Mouse (Mus musculus) forebrain, embryonic 11.5 days (tissue): ENCODE data around the gene Avl9. TPM values are rescaled to one million over a fixed set of nuclear protein-coding genes. Genes with fewer than 3 reads are reported as not detected.
A peak's percentile ranks its signal among the peaks of the same experiment; 100 is the strongest.

ENCODE experiments used
- ATAC-seq: fragments of 200-750 bp; cut with Nextera tagmentation; replicated peaks from 2 replicates; pipeline ENCODE4 v1.8.0; 2017; ENCODE audit warnings: moderate TSS enrichment; ENCODE audit not compliant: low FRiP score
- DNase-seq: peaks from one replicate; pipeline ENCODE4 v3.0.0-alpha.2; 2017; ENCODE audit warnings: low spot score
- H3K27ac ChIP-seq: fragments of 300-500 bp; sonication (generic); 2 replicates; pipeline ENCODE4 v1.5.1; 2014; ENCODE audit warnings: low read depth, low read length
- H3K27me3 ChIP-seq: fragments of 300-500 bp; sonication (generic); 2 replicates; pipeline ENCODE4 v1.6.1; 2014; ENCODE audit warnings: mild to moderate bottlenecking, low read length, mixed read lengths; ENCODE audit not compliant: control insufficient read depth, insufficient read depth
- H3K36me3 ChIP-seq: fragments of 300-500 bp; sonication (generic); 2 replicates; pipeline ENCODE4 v1.6.1; 2014; ENCODE audit warnings: mild to moderate bottlenecking, low read length, moderate library complexity, mixed read lengths; ENCODE audit not compliant: control insufficient read depth, insufficient read depth
- H3K4me1 ChIP-seq: fragments of 300-500 bp; sonication (generic); replicated peaks from 2 replicates; pipeline ENCODE4 v1.6.1; 2014; ENCODE audit warnings: low read length, mixed read lengths; ENCODE audit not compliant: control insufficient read depth, insufficient read depth
- H3K4me2 ChIP-seq: fragments of 300-500 bp; sonication (generic); 2 replicates; pipeline ENCODE4 v1.6.1; 2014; ENCODE audit warnings: low read depth, mild to moderate bottlenecking, low read length, moderate library complexity, mixed read lengths; ENCODE audit not compliant: severe bottlenecking
- H3K4me3 ChIP-seq: fragments of 300-500 bp; sonication (generic); 2 replicates; pipeline ENCODE4 v1.5.1; 2014; ENCODE audit warnings: low read depth, low read length
- H3K9ac ChIP-seq: fragments of 300-500 bp; sonication (generic); 2 replicates; pipeline ENCODE4 v1.6.1; 2014; ENCODE audit warnings: low read length
- H3K9me3 ChIP-seq: fragments of 300-500 bp; sonication (generic); 2 replicates; pipeline ENCODE4 v1.6.1; 2016; ENCODE audit warnings: low read length, mixed read lengths; ENCODE audit not compliant: control insufficient read depth
- WGBS: fragments of 180-500 bp; shearing (Covaris S2); extraction: QIAGEN DNeasy Blood & Tissue Kit; methylation state at CpG from one replicate; pipeline ENCODE4 v1.1.7; 2014; 5-methylcytosine and 5-hydroxymethylcytosine counted together
- polyA plus RNA-seq: library from polyadenylated mRNA; unstranded; fragments of >200 nt; fragmentation: Nextera tagmentation; extraction: Ambion mirVana; gene quantifications from 2 replicates; pipeline ENCODE4 v1.2.1, GENCODE M21; 2014

Gene Avl9
- polyA plus RNA-seq: 29.6 and 32.2 TPM in 2 replicates

DNA sequence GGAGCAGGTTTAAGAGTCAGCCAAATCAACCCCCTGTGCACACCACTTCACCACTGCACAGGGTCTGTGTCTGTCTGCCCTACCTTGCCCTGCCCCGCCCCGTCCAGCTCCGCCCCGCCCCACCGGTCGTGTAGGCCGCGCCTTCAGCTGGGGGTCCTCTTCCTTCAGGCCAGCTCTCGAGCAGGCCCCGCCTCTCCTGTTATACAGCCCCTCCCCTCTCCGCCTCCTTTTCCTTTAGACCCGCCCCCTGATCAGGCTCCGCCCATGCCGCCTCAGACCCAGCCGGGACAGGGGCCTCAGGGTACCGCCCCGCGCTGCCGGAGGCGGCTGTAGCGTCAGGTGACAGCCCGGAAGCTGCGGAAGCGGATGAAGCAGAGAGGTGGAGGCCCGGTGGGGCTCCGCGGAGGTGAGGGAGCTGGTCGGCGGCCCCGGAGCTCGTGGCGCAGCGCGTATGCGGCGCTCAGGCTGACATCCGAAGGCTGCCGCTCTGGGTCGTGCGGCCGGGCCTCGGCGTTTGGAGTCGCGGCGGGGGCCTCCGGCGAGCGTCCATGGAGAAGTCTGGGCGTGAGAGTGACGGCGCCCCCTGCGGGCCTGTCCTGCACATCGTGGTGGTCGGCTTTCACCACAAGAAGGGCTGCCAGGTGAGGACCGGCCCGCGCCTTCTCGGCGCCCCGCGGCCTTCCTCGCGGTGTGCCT lies at the start of gene Avl9:
Gene Avl9, plus strand, starts transcription at position 326 of the 696 bp plus-strand sequence.
- Histone ChIP-seq H3K27ac (peak within 1 kb of the TSS; percentile 90), H3K4me1 (no peaks in the 10 kb centered on the region), H3K9ac (peak within 1 kb of the TSS; percentile 78), H3K4me3 (peak within 1 kb of the TSS; percentile 74), H3K4me2 (peak within 1 kb of the TSS; percentile 71), H3K9me3 (no peaks in the 10 kb centered on the region), H3K36me3 (no peaks in the 10 kb centered on the region), H3K27me3 (no peaks in the 10 kb centered on the region)
- WGBS: under 1% methylated on average over 48 of the region's 64 CpGs
- peak; percentile 98 for DNase-seq
- peak; percentile 98 for ATAC-seq

- no peak for DNase-seq
- Histone ChIP-seq H3K36me3 (no peaks in the 10 kb centered on the region), H3K27ac (no peak overlapping the region), H3K4me3 (no peak overlapping the region), H3K4me2 (no peak overlapping the region), H3K27me3 (no peaks in the 10 kb centered on the region), H3K9me3 (no peaks in the 10 kb centered on the region), H3K9ac (no peak overlapping the region), H3K4me1 (no peaks in the 10 kb centered on the region)
- no peak for ATAC-seq
- 91% methylated on average over 3 of the region's 3 CpGs for WGBS
Observed at GRCm38 (mm10) chr6:56688238-56688637, 26.5 kb upstream of the Avl9 start.

DNA sequence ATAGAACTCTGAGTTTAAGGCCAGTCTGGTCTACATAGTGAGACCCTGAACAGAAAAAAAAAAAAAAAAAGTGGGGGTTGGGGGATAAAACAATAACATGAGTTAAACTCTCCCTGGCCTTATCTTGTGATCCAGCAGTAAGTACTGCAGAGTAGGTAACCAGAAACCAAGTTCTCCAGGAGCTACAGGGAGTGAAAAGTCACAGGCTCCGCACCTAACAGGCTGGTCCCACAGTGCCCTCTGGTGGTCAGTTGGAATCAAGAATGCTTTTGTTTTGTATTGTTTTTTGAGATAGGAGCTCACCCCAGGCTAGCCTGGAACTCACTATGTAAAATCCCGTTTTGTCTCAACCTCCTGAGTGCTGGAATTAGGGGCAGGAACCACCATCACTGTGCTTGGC lies 23.5 kb upstream of the Avl9 start:
- H3K4me2 ChIP-seq: no peak overlapping the region
- no peaks in the 10 kb centered on the region for H3K36me3 ChIP-seq
- 2% methylated on average over 2 of the region's 2 CpGs for WGBS

DNA sequence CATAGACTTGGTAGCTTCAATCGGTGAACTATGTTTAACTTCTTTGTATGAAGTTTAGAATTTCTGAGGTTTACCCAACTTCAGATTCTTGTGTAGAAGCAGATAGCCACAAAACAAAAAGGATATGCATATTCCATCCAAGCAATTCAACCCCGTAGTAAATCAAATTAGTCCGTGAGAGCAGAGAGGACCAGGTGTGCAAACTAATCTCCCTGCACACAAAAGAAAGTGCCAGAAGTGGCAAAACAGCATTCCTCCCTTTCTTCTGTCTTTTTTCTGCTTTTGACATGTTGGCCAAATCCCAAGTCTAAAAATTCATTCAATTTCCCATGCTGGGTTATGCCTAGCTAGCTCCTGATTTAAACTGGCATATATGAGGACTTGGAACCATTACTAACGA lies 22.3 kb upstream of the Avl9 start:
- H3K4me3 ChIP-seq: no peak overlapping the region
- DNase-seq (no peak), ATAC-seq (no peak)
- H3K4me2 ChIP-seq: no peak overlapping the region
- no peaks in the 10 kb centered on the region for H3K36me3 ChIP-seq
- no peak overlapping the region for H3K9ac ChIP-seq
- no peaks in the 10 kb centered on the region for H3K9me3 ChIP-seq
- no peaks in the 10 kb centered on the region for H3K4me1 ChIP-seq
- no peak overlapping the region for H3K27ac ChIP-seq
- H3K27me3 ChIP-seq: no peaks in the 10 kb centered on the region
- 78% methylated on average over 4 of the region's 4 CpGs for WGBS

More for the DNA sequence above, 23.5 kb upstream of the Avl9 start:
- DNase-seq (peak; percentile 85), ATAC-seq (0 out of 2 replicates have a peak, but pooled peaks have one; percentile 36)
- H3K9ac ChIP-seq: no peak overlapping the region
- no peaks in the 10 kb centered on the region for H3K4me1 ChIP-seq
- H3K27ac ChIP-seq: no peak overlapping the region
- no peaks in the 10 kb centered on the region for H3K9me3 ChIP-seq
- no peak overlapping the region for H3K4me3 ChIP-seq
- no peaks in the 10 kb centered on the region for H3K27me3 ChIP-seq

DNA sequence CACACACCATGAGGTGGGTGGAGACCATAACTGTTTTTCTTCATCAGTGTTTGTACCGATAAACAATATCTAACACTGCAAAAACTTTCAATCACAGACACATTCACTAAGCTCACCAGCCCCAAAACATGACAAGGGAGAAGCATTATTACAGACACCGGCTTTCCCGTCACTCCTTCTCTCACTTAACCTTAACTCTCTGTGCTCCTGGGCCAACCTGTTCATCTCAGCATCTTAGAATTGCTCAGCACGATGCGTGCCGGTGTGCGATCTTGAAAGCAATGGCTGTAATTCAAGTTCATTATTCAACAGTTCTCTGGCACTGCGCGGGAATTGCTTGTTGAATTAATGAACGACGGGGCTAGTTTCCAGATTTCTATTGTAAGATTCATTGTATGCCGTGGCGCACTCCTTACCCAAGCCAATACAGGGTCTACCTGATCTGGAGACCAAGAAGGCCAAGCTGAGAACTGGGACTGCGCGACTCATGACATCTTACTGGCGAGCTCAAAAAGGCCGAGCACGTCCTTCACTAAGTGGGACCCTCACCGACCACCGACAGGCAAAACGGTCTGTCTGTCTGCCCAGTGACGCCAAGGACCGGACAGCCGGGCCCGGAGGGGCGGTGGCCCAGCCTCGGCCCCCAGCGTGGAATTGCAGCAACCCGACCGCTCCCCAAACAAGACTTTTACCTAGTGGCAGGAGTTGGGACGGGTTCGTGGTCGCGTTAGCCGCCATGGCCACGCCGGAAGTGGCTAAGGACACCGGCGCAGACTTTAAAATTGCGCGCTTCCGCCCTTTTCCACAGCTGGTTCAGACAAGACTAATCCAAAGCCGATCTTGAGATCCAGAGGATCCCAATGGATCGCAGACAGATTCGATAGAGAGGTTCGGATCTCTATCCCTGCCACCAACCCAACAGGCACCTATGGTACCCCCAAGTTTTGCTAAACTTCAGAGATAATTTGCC lies 10.5 kb upstream of the Avl9 start, which contains the start of gene Lsm5:
Gene Lsm5, minus strand, starts transcription at position 780 of the 970 bp plus-strand sequence.
- WGBS: under 1% methylated on average over 46 of the region's 46 CpGs
- no peaks in the 10 kb centered on the region for H3K9me3 ChIP-seq
- H3K4me3 ChIP-seq: peak within 1 kb of the TSS; percentile 73
- H3K4me2 ChIP-seq: peak within 1 kb of the TSS; percentile 72
- ATAC-seq: peak; percentile 91
- 0 out of 2 replicates have a peak, but pooled peaks cover 2% of the 10 kb centered on the region for H3K4me1 ChIP-seq
- H3K27ac ChIP-seq: no peak within 1 kb of the TSS
- H3K36me3 ChIP-seq: no peaks in the 10 kb centered on the region
- peak within 1 kb of the TSS; percentile 70 for H3K9ac ChIP-seq
- H3K27me3 ChIP-seq: no peaks in the 10 kb centered on the region
- peak; percentile 91 for DNase-seq

GRCm38 (mm10) chr6:56714186-56714573 lies 519 bp upstream of the Avl9 start:
- ATAC-seq (no peak), DNase-seq (no peak)
- Histone ChIP-seq H3K9me3 (no peaks in the 10 kb centered on the region), H3K27ac (no peak overlapping the region), H3K4me1 (no peaks in the 10 kb centered on the region), H3K4me3 (peak overlapping the region; percentile 74), H3K36me3 (no peaks in the 10 kb centered on the region), H3K4me2 (0 out of 2 replicates have a peak overlapping the region, but pooled peaks have one; percentile 71), H3K27me3 (no peaks in the 10 kb centered on the region), H3K9ac (no peak overlapping the region)
- WGBS: 51% methylated on average over 7 of the region's 7 CpGs

DNA sequence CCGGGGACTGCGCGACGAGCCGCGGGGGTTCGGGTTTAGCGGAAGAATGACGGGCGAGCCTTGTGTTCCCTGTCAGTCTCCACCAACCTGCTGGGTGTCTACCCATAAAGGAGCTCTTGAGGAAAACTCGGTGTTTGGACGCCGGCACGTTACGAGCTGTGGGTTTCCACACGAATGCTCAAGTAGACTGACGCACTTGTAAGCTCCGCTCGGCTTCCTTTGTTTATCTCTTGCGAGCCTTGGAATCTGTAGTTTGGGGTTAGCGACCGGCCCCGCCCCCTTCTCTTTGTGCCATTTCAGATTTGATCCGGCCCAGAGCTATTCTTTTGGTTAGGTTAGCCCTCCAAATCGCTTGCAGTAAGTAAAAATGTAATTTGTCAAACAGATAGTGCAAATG lies 569 bp downstream of the Avl9 start:
- Histone ChIP-seq H3K36me3 (no peaks in the 10 kb centered on the region), H3K27me3 (no peaks in the 10 kb centered on the region), H3K9me3 (no peaks in the 10 kb centered on the region), H3K4me1 (no peaks in the 10 kb centered on the region), H3K4me2 (peak overlapping the region; percentile 71), H3K4me3 (peak overlapping the region; percentile 74), H3K9ac (peak overlapping the region; percentile 78), H3K27ac (peak overlapping the region; percentile 90)
- DNase-seq (no peak), ATAC-seq (peak; percentile 68)
- under 1% methylated on average over 25 of the region's 25 CpGs for WGBS

- ATAC-seq: no peak
- 96% methylated on average over 1 of the region's 1 CpGs for WGBS
- H3K4me2 ChIP-seq: no peak overlapping the region
- DNase-seq: no peak
- no peaks in the 10 kb centered on the region for H3K27me3 ChIP-seq
- no peaks in the 10 kb centered on the region for H3K4me1 ChIP-seq
- no peaks in the 10 kb centered on the region; the same call in 1 of the 2 replicates for H3K36me3 ChIP-seq
- no peak overlapping the region for H3K27ac ChIP-seq
- no peak overlapping the region for H3K4me3 ChIP-seq
- no peaks in the 10 kb centered on the region for H3K9me3 ChIP-seq
- no peak overlapping the region for H3K9ac ChIP-seq
Observed at GRCm38 (mm10) chr6:56719071-56719470, 4.4 kb downstream of the Avl9 start.
